Mouse (Mus musculus): ENCODE measurements around the gene Magi2.

Gene Magi2

GRCm38 (mm10) chr5:20654766-20655472 lies 1428.1 kb downstream of the Magi2 start:
- no peak for DNase-seq (ENCODE audit: low spot score in 2 of 2)

- DNase-seq (ENCODE audit: low spot score in 2 of 2): no peak
These were observed 1430.2 kb downstream of the Magi2 start for GRCm38 (mm10) chr5:20657056-20657455.

- no peak for DNase-seq (ENCODE audit: low spot score in 2 of 2)
These were observed 1440.8 kb downstream of the Magi2 start for GRCm38 (mm10) chr5:20667601-20668000.

GRCm38 (mm10) chr5:20668736-20669355 lies 1442.0 kb downstream of the Magi2 start:
- no peak for DNase-seq (ENCODE audit: low spot score in 2 of 2)

- no peak for DNase-seq (ENCODE audit: low spot score in 2 of 2)
These were observed 1442.6 kb downstream of the Magi2 start for GRCm38 (mm10) chr5:20669456-20669855.

- DNase-seq (ENCODE audit: low spot score in 2 of 2): no peak
These were observed 1445.0 kb downstream of the Magi2 start for GRCm38 (mm10) chr5:20671826-20672225.

- no peak for DNase-seq (ENCODE audit: low spot score in 2 of 2)
These were observed 1447.7 kb downstream of the Magi2 start for GRCm38 (mm10) chr5:20674523-20674922.

GRCm38 (mm10) chr5:20675163-20675665 lies 1448.4 kb downstream of the Magi2 start:
- no peak for DNase-seq (ENCODE audit: low spot score in 2 of 2)

- DNase-seq (ENCODE audit: low spot score in 2 of 2): no peak
These were observed 1449.5 kb downstream of the Magi2 start for GRCm38 (mm10) chr5:20676193-20676871.

- no peak for DNase-seq (ENCODE audit: low spot score in 2 of 2)
These were observed 1450.4 kb downstream of the Magi2 start for GRCm38 (mm10) chr5:20677246-20677645.

- no peak for DNase-seq (ENCODE audit: low spot score in 2 of 2)
These were observed 1451.7 kb downstream of the Magi2 start for GRCm38 (mm10) chr5:20678573-20678972.

GRCm38 (mm10) chr5:20679920-20680319 lies 1453.1 kb downstream of the Magi2 start:
- no peak for DNase-seq (ENCODE audit: low spot score in 2 of 2)

GRCm38 (mm10) chr5:20680833-20681530 lies 1454.1 kb downstream of the Magi2 start:
- peak in 1 of 2 experiments; percentile 5 for DNase-seq (ENCODE audit: low spot score in 2 of 2)

GRCm38 (mm10) chr5:20681660-20682059 lies 1454.8 kb downstream of the Magi2 start:
- DNase-seq (ENCODE audit: low spot score in 2 of 2): no peak

- DNase-seq (ENCODE audit: low spot score in 2 of 2): no peak
These were observed 1455.4 kb downstream of the Magi2 start for GRCm38 (mm10) chr5:20682208-20682607.

- no peak for DNase-seq (ENCODE audit: low spot score in 2 of 2)
These were observed 1457.3 kb downstream of the Magi2 start for GRCm38 (mm10) chr5:20684112-20684511.

- no peak for DNase-seq (ENCODE audit: low spot score in 2 of 2)
These were observed 1465.4 kb downstream of the Magi2 start for GRCm38 (mm10) chr5:20692230-20692629.

GRCm38 (mm10) chr5:20699116-20699515 lies 1472.3 kb downstream of the Magi2 start:
- DNase-seq (ENCODE audit: low spot score in 2 of 2): no peak

- DNase-seq (ENCODE audit: low spot score in 2 of 2): peak; percentile 51 to 57
These were observed 1474.9 kb downstream of the Magi2 start for GRCm38 (mm10) chr5:20701483-20702421.

GRCm38 (mm10) chr5:20702480-20703303 lies 1475.9 kb downstream of the Magi2 start:
- no peak for DNase-seq (ENCODE audit: low spot score in 2 of 2)

Data from spleen, postnatal 14 days (tissue).